Mouse (Mus musculus) retina, postnatal 7 days (tissue): ENCODE measurements around the gene Prdx1.
A peak's percentile ranks its signal among the peaks of the same experiment; 100 is the strongest.
"Not testable (repeated sequence)": the region's sequence is repeated elsewhere in the genome, so short reads cannot be mapped to it uniquely, and the experiment has no call there.

Source experiments
- DNase-seq: peaks from one replicate; pipeline ENCODE4 v3.0.0-alpha.2; 2012; ENCODE audit warnings: low read depth, low spot score

Gene Prdx1

DNA sequence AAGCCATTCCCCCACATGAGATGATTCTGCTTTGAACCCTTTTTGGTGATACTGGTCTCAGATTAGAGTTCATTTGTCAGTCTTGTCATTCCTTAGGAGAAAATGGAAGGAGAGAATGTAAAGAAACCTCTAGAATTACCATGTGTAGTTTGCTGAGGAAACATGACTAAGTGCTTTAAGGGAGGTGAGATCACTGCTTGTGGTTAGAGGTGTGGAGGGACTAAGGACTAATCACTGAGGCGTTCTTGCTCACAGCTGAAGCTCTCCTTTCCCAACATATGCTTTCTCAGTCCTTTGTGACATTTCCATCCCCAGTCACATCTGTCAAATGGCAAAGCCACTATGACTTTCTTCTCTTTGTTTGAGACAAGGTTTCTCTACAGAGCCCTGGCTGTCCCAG, 7.5 kb upstream of the Prdx1 start:
- no peak for DNase-seq

DNA sequence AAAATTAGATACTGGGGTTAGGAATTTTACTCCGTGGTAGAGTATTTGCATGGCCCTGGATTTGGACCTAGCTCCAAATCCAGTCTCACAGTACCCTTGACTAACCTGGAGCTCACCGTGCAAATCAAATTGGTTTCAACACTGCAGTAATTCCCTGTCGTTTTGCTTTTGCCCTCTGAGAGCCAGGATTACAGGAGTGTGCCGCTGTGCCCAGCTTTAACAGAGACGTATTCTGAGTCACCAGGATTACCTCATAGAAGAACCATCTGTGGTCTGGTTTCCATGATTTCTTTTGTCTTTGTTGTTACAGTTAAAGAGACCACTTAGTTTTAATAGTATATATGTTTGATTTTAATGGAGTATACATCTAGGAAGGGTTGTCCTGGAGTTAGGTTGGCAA, 6.2 kb upstream of the Prdx1 start:
- no peak for DNase-seq

DNA sequence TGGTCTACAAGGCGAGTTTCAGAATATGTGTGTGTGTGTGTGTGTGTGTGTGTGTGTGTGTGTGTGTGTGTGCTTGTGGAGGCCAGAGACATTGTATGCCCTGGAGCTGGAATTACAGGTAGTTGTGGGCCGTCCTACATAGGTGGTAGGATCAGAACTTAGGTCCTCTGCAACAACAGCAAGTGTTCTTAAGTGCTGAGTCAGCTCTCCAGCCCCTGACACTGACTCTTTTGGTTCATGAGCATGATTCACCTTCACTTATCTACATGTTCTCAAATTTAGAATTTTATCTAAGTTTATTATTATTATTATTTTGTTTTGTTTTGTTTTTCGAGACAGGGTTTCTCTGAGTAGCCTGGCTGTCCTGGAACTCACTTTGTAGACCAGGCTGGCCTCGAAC, 4.8 kb upstream of the Prdx1 start:
- not testable (repeated sequence) for DNase-seq

DNA sequence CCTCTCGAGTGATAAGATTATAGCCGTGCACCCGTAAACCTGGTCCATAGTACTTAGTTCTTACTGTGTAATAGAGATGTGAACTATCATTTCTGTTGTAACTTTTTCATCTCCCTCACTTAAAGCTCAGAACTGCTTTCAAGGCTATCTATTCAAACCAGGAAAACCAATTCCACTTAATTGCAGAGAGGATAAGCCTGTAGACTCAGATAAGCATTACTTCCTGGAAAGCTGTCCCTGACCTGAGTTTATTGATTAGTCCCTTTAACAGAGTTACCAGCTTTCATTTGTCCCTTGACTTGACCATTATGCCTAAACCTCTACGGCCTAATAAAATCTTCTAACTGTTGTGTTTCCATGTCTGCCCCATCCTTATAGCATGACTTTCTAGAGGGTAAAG, 1.4 kb upstream of the Prdx1 start:
- no peak for DNase-seq

DNA sequence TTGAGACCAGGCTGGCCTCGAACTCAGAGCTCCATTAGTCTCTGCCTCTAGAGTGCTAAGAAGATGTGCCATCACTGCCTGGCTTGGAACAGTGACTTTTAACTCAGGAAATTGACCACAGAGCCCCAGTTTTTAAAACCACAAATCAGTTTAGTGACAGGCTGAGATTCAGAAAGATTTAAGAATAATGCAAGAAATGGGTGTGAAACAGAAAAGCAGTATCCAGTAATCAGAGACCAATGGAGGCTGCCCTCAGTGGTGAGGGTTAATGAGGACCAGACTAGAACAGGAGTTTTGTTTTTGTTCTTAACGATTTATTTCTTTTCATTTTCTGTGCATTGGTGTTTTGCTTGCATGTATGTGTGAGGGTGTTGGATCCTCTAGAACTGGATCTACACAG, 679 bp upstream of the Prdx1 start:
- DNase-seq: no peak

DNA sequence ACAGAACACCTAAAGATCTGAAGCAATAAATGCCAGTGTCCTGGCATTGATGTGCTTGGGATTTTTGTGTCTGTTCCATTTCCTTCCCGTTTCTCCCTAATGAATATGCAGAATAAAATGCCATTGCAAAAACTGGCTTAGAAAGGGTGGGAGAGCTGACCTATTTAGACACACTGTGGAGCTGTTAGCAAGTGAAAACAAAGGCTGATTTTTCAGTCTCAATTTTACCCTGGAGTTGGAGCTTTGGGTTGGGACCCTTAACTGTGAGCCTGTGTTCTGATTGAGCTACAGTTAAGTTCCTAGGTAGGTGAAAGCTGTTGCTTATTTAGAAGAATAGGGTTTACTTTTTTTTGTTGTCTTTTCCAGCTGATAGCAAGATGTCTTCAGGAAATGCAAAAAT, 1.7 kb downstream of the Prdx1 start:
- DNase-seq: no peak

DNA sequence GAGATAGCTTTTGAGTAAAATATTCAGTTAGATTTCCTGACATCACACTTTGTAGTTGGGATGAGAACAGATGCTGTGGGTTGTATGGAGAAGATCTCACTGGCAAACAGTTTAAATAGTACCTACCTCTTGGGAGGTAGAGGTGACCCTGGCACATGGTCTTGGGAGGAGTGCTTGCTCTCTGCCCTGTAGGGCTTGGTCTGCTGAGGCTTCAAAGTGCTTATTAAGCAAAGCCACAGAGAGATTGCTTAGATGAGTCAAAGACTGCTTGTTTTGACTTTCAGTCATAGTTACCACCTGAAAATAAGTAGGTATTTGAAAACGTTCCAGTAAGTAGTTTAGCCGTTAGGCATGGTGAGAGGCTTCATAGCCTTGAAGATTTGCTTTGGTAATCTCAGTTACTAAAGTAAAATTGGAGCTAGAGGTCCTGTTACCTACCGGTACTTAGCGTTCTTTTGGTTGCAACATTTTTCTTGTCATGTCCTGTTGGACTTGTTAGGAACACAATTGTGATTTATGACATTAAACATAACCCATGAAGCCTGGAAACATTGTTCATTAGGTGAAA, 4.0 kb downstream of the Prdx1 start:
- DNase-seq: no peak

DNA sequence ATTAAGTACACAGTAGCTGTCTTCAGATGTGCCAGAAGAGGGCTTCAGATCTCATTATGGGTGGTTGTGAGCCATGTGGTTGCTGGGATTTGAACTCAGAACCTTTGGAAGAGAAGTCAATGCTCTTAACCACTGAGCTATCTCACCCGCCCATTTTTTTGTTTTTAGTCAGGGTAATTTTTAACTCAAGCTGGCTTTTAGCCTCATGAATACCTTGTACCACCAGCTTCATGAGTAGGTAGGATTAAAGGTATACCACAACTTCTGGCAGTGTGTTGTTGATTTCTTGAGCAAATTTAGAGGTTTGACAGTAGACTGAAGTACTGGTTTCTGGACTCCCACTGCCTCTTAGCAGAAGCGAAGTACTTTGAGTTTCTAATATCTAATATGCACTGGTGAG, 6.8 kb downstream of the Prdx1 start:
- DNase-seq: no peak

DNA sequence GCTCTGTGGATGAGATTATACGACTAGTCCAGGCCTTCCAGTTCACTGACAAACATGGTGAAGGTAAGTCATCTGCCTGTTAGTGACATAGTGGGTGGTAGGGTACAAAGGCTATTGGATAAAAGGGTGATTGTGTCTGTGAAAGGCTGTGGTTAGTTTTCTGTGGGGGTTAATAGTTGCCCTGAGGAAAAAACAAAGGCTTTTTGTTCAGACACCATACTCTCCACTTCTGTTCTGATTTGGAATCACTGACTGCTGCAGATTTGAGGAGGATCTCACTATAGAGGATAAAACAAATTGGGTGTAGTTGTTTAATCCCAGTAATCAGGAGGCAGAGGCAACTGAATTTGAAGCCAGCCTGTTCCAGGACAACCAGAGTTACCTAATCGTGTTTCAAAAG, 8.4 kb downstream of the Prdx1 start:
- DNase-seq: no peak

DNA sequence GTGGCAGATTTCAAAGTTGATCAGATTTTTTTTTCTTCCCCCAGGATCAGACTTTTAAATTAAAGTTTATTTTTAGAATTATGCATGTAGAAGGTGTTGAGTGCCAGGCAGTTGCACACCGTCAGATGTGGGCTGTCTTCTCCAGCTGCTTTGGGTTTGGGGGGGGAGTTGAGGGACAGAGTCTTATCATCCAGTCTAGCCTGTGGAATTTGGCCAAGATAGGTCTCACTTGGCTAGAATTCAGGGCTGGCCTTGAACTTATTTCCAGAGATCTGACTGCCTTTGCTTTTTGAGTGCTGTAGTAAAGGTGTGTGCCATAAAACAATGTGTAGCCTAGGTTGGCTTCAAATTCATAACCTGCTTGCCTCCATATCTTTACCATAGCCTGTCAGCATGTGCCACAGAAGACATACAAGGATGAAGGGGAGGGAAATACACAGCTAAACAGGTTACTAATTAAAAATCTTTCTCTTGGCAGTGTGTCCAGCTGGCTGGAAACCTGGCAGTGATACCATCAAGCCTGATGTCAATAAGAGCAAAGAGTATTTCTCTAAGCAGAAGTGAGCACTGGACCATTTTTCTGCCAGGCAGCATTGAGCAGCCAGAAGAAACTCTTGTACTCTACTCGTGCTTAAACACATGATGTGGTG, 13.5 kb downstream of the Prdx1 start:
- no peak for DNase-seq

DNA sequence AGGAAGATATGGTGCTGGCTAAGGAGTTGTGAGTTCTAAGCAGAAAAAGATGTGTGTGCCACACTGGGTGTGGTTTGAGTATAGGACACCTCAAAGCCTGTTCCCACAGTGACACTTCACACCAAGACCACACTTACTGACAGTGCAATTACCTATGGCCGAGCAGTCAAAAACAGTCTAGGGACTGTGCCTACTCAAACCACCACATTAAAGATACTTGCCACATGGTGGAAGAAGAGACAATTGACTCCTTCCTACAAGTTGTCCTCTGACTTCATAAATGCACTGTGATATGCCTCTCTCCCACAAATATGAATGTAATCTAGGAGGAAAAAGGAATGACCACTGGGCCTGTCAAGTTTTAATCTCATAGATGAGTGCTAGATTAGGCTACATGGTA, 15.6 kb downstream of the Prdx1 start:
- DNase-seq: no peak

DNA sequence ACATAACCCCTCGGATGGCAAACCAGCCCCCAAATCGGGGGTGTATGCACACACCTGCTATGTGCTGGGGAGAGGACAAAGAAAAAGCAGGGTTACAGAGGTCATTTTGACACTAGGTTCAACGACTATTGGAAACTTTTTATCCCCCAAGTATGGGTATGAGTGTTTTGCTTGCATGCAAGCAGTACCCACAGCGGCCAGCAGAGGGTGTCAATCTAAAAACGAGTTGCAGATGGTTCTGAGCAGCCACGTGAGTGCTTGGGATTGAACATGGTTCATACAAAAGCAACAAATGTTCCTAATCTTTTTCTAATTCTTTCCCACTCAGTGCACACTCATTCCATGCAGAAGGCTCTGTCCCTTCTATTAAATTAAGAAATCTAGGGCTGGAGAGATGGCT, 18.5 kb downstream of the Prdx1 start:
- no peak for DNase-seq

DNA sequence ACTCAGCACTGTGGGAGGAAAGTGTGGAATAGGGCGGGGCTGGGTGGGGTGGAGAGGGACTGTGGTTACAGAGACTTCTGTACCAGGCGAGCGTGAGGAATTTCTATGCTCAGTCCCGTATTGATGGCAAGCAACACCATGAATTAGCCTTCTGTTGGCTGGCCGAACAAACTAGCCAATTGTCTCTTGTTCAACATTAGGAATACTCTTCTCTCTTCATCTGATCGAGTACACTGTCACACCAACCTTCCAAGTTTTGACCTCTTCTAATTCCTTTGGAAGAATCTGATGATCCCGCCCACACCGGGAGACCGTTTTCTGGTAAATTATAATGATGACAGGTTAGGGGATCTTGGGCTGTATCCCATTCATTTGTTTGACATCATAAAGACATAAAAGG, 22.3 kb downstream of the Prdx1 start:
- DNase-seq: no peak

DNA sequence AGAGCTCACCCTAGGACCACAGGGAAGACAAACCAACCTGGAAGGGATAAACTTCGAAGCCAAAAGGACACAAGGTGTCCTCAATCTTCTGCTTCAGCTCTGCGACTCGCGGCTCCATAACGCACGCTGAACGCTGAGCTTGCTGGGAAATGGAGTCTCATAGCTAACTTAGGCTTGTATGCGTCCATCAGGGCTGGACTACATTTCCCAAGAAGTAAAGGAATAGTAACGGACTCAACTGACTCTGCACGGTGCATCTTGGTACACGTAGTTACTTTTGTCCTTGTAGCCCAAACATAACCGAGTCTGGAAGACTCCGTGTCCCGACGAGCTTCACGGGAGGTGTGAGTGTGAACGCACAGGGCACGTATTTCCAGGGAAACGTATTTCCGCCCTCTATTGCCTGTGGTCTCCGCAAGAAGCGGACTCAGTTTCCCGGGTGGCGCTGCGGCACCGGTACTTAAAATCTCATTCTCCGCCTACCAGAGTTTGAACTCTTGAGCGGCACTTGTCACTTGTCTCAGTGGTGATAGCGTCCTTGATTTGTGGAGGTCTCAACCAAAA, 22.9 kb downstream of the Prdx1 start, which contains the start of the genes Mmachc and Ccdc163:
Mmachc (minus strand) TSS at position 206 of the 564 bp plus-strand sequence.
Ccdc163 (plus strand) TSS at position 309 of the 564 bp plus-strand sequence.
- peak; percentile 91 for DNase-seq

DNA sequence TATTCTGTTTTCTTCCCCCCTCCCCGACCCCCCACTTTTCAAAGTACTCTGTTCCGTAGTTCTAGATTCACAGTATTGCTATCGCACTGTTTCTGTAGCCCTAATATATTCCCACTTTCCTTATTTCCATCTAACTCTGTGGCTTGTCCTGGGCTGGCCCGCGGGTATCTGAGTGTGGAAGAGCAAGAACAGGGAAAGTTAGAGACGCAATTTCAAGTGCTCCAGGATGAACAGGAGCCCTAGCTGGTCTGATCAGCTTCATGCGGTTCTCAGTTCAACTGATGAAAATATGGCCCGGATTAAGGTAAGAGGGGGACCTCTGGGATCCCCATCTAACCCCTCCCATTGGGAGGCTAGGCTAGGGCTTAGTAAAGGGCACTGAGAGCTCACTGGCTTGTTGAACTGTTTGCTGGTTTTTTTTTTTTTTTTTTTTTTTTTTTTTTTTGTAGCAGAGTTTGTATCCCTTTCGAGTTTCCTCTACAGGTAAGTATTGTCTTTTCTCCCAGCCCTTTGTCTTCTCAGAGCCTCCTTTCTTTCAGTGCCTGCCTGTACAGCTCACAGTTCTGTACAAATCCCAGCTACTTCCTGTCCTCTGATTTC, 23.5 kb downstream of the Prdx1 start:
- DNase-seq: no peak

DNA sequence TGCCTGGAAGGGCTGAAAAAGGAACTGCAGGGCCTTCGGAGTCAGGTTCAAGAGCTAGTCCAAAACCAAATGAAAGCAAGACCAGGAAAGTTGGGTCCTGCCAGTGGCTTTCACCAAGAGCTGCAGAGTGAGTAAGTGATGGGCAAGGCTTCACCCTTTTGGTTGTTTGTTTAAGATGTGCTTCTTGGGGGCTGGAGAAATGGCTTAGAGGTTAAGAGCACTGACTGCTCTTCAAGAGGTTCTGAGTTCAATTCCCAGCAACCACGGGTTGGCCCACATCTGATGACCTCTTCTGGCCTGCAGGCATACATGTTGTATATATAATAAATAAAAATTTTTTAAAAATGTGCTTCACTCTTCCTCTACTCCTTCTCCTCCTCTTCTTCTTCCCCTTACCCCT, 24.8 kb downstream of the Prdx1 start:
- no peak for DNase-seq

DNA sequence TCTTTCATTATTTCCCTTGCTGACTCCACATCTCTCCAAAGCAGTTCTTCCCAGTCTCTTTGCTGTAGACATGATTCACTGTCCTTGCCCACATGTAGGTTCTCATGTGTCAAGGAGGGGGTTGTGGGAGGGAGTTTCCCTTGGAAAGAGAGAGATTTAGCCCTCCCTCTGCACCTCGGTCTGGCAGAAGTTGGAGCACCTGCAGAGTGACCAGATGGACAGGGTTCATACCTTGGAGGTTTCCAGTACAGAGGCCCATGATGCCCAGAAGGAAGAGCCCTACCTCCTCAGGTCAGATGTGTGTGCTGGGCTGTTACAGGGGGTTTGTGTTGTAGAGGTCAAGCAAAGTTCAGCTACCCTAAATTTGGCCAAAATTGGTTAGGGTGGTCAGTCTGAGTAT, 27.2 kb downstream of the Prdx1 start:
- no peak for DNase-seq

DNA sequence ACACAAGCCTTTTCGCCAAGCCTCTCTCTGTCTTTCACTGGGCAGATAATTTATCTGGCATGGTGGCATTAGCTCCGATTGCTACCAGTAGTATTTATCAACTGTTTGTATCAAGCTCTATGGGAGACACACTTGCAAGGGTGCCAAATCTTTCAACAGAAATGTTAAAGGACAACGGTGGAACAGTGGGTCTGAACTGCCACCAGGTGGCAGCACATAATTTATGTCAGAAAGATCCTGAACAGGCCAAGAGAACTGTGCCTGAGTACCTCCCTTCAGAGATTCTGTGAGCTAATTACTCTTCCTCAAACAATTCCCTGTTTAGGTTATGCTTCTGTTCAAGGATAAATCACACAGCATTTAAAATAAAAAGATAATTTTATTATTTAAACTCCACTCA, 34.1 kb downstream of the Prdx1 start:
- peak; percentile 64 for DNase-seq

DNA sequence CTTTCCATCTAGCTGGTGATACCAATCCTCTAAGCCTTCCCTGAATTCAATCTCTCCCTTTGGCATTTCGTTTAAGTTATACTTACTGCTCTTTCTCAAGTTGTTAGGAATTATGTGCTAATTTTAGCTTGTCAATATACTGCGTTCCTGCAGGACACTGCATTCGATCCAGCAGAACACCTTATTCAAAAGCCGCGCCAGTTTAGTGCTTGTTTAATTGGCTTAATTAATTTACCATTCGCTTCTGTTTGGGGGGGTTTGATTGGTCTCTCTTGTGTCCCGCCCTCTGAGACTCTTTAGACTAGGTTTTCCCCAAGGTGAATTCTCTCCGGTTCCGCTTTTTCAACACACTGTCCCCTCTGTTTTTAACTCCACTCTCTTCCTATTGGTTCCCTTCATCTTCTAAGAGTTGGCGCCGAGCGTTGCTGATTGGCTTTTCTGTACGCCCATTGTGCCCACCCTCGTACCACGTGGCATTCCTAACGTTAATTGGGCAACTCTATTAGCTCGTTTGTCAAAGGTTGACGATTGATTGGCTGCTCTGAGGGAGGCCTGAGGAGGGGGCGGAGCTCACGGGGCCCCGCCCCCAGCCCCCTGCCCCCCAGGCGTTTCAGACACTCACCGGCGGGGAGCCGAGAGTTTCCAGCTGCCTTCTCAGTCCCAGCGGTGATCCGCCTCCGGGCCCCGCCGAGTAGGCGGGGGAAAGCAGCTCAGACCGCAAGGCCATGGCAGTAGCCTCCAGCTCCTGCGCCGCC, 35.2 kb downstream of the Prdx1 start, which contains the start of gene Tesk2:
Tesk2 (plus strand) TSS at position 606 of the 755 bp plus-strand sequence.
- DNase-seq: peak; percentile 95

DNA sequence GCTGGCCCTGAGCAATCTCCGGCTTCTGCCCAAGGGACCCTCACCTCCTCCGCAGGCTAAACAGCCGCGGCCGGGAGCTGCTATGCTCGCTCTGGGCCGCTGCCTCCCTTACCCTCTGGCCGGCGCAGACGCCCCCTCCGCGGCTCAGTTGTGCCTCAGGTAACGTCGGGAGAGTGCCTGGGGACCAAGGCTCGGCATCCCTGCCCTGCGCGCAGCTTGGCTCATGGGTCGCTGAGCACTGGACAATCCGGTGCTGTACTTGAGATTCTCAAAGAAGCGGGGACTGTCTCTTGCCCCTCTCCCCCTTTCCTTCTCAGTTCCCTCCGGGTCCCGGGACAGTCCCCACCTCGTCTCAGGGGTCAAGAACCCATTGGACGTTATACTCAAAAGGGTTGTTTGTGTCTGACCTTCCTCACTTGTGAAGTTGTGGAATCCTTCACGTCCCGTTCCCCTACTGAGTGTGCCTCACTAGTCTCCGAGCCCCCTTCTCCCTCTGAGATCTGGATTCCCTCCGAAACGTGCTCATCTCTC, 35.8 kb downstream of the Prdx1 start:
- DNase-seq: no peak

DNA sequence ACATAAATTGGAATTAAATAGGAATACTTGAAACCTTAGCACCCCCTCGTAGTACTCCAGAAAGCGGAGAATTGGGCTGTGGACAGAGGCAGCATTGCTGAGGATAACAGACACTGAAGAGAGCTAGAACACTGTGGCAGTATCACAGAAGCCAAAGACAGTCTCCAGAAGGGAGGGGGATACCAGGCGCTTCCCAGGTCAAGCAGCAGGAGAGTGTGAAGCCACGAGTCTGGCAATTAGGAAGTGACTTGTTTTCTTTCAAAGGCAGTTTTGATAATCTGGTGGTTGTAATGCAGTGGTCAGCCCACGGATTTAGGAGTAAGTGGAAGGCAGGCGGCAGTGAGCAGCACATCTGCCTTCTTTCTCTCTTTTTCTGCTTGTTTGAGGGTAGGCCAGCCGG, 36.9 kb downstream of the Prdx1 start:
- no peak for DNase-seq

DNA sequence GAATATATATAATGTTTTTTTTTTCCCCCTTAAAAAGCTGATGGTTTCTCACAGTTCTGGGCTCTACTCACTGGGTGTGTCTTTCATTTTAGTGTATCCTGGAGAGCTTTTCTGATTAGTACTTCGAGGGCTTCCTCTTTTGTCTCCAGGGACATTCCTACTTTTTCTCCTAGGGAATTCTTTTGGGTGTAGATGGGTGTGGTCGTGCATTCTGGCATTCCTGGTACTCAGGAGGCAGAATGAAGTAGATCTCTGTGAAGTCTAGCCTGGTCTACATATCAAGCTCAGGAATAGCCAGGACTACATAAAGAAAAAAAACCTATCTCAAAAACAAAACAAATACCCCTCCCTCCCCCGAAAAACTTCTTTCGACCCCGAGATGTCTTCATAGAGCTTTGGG, 40.1 kb downstream of the Prdx1 start:
- DNase-seq: no peak
